Mouse (Mus musculus): ENCODE measurements around the gene Mybpc2.

Mybpc2 gene

DNA sequence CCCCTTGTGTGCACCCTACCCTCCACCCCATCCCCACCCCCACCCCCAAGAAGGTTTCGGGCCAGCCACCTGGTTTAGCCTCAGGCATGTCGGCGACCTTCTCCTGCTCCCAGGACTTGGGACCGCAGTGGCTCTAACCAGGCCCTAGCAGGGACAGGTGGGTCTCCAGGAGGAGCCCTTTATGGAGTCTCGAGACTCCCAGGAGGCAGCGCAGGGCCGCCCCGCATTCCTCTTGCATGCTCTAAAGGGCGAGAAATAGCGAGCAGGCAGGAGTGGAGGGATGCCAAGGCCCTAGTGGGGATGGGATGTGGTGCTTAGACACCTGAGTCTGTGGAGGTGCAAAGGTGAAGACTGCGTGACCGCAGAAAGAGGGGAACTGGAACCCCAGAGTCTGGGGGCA is at the start of gene Mybpc2:
Mybpc2 (minus strand) TSS at position 155 of the 400 bp plus-strand sequence.
- no peak for DNase-seq

DNA sequence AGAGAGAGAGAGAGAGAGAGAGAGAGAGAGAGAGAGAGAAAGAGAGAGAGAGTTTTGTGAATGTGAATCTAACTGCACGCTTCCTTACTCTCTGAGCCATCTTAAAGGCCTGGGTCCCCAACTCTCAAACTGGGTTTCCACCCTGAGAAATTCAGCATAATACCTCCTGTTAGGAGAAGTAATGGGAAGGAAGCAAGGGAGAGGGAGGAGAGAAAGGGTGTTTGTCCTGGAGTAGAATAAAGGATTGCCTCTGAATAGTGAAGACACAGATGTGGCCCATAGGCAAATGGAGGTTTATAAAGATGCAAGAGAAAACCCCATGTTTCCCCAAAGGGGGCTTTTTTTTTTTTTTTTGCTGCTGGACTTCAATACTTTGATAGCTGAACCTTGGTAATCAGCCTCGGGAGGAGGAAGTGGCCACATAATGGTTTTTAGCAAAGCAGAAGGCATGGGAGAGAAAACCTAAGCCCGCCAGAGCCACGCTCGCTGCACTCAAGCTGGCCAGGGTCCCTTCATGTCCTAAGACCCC is 48.6 kb upstream of the Mybpc2 start:
- DNase-seq = no peak

DNA sequence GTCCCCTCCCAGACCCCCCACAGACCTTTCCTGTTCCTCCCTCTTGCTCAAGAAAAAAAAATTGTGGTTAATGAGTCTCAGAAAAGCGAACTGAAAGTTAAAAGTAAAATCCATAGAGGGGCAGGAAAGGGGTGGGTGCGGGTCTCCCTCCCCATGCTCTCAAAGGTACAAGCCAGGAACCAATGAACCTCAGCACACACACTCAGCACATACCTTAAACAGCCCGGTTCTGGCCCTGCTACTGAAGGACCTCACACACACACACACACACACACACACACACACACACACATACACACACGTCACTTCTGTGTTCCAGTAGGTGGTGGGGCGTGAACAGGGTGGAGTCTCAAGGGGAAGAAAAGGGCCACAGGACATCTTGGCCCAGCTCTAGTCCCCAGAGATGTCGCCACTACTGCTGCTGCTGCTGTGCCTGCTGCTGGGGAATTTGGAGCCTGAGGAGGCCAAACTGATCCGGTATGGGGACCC is 47.8 kb upstream of the Mybpc2 start, which contains the start of gene Napsa:
Napsa (plus strand) TSS at position 168 of the 489 bp plus-strand sequence.
- no peak for DNase-seq

DNA sequence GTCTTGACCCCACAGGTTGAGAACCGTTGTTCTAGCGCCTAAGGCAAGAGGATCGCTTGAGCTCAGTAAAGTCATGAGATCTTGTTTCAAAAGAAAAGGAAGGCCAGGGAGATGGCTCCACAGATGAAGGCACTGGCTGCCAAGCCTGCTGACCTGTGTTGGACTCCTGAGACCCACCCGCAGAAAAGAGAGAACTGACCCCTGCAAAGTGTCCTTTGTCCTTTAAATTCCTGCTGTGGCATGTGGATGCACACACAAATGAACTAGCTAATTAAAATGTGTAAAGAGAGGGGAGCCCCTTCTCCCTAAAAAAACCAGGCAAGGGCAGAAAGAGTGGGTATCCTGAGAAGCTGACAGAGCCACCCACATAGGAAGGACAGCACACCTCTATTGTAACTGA is 47.4 kb upstream of the Mybpc2 start:
- DNase-seq = no peak

DNA sequence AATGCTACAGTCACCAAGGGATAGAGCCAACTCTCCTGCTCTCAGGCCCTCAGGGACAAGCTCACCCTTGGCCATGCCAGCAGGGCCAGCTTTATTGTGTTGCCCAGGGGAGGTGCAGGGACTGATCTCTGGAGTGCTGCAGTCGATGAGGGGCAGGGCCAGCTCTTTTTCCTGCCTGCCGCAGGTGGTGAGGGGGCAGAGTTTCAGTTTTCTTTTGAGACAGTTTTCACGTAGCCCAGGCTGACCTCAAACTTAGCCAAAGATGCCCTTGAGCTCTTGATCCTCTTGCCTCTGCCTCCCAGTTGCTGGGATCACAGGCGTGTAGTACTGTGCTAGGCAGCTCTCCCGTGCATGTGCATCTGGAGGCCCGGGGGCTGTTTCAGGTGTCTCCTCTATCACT is 46.5 kb upstream of the Mybpc2 start:
- no peak for DNase-seq

DNA sequence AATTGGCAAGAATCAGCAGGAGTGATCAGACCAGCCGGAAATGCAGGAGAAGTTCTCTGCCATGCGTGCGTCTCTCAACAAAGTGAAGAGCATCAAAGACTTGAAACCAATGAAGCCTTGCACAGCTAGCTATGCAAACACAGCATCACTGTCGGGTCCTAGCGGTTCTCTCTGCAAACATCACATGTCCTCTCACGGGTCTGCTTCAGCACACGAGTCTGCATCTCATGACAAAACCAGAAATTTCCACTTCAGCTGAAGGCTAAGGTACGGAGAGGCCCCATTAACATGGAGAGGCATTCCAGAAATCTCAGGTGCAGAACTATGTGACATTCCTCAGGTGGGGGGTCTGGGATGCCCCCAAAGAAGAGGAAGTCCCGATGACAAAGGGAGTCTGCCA is 44.3 kb upstream of the Mybpc2 start:
- no peak for DNase-seq

DNA sequence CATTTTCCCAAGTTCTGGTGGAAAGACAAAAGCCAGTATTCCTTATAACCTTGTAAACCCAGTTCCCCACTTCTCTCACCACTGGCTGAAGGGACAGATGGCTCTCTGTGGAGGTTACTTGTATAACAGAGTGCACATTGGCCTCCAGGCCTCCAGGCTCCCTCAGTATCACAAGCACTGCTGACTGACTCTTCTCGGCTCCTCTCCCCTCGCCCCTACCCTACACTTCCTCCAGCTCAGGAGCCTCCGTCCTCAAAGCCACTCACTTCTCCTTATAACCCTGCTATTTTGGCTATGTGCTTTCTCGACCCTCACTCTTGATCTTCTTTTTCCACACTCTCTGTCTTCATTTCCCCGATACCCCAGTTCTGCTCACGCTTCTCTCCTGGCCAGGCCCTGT is 41.0 kb upstream of the Mybpc2 start:
- no peak for DNase-seq

DNA sequence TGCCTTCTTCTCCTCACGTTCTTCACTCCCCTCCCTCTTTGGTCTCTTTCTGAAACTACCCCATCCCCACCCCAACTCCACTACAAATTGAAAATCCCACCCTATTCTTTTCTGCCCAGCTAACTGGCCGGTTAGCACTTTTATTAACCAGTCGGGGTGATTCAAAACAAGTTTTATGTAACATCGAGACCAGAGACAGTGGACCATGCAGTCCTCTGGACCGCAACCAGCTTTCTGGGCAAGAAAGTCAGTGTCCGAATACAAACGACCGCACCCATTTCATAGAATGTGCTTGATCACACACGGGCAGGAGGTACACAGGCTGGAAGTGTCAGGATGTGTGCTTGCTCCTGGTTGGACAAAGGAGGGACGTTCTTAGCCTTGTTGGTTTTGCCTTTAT is 40.0 kb upstream of the Mybpc2 start:
- DNase-seq = no peak

DNA sequence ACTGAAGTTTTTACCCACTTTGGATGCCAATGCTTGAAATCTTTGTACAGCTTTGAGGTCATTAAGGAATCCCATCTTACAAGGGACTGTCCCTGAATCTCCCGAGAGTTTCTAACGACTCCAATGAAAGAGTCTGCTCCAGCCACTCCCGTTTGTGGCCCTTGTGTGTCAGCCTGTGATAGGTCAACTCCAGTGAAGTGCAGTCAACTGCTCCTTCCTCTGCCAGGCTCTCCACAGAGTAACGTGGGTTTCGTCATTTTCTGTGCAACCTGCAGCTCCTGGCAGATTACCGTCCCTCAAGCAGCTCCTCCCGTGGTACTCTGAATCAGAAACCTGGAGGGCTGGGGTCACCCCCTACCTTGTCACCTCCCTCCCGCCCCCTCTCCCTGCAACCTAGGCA is 38.8 kb upstream of the Mybpc2 start:
- DNase-seq = no peak

DNA sequence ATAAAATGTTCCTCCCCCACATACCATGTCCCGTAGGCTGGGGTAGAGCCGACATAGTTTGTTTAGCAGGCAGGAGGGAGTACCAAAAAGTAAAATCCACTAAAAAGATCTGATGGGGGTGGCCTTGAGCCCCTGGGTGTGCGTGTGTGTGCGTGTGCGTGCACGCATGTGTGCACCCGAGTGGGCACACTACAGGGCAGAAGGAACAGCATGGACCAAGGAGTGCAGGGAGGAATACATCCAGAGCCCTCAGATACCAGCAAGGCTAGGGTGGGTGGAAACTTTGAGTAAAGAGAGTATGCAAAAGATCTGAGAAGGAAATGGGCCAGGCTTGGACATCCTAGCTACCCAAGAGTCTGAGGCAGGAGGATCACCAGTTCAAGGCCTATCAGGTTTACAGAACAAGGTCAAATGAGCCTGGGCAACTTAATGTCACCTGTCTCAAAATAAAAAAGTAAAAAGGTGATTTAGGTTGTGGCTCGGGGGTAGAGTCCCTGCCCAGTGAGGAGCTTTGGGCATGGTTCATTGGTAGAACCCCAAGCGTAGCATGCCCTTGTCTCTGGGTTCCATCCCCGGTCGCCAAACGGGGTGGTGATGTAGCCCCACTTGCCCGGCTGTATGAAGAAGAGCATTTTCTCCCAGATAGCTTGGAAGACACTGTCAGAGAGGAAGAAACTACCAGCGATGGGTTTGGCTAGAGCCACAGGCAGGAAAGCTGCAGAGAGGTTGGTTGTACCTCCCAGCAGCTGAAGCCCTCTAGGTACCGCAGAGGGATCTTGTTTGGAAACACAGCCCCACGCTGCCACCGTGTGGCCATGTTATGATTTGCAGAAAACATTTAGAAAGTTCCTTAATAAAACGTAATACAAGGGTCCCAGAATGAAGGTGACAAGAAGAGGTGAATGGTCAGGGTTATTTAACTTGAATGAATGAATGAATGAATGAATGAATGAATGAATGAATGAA is 36.3 kb upstream of the Mybpc2 start:
- DNase-seq = peak; percentile 82

DNA sequence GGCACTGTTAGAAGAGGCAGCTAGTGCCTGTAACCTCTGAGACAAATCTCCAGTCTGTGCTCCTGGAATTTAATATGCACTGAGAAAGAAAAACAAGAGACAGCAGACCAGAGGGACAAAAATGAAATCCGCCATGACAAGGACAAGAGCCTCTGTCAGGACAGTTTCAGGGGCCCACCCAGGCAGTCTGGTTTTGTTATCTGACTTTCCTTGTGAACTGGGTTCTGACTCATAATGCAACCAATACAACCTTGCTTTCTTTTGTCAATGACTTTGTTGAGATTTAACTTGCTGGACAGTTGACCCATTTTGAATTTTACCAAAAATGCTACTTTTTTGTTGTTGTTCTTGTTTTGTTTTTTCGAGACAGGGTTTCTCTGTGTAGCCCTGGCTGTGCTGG is 33.2 kb upstream of the Mybpc2 start:
- no peak for DNase-seq

DNA sequence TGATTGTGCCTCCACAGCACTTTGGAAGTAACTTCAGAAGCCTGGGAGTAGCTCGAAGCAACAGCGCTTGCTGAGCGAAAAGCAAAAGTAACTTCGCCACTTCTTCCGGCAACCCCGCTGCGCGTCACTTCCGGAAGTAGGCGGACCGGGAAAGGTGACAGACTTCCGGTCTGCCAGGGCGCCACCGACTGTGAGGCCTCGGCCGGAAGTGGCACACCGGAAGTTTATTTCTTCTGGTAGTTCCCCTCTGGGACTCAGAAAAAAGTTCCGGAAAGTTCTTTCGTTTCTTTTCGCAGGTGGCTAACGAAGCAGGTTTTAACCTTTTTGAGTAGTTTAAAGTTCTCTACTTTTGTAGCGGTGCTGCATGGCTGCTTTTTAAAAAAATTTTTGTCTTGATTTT is 29.4 kb upstream of the Mybpc2 start, which contains the start of gene Nr1h2:
Nr1h2 (minus strand) TSS at position 126 of the 400 bp plus-strand sequence.
- peak; percentile 95 for DNase-seq

DNA sequence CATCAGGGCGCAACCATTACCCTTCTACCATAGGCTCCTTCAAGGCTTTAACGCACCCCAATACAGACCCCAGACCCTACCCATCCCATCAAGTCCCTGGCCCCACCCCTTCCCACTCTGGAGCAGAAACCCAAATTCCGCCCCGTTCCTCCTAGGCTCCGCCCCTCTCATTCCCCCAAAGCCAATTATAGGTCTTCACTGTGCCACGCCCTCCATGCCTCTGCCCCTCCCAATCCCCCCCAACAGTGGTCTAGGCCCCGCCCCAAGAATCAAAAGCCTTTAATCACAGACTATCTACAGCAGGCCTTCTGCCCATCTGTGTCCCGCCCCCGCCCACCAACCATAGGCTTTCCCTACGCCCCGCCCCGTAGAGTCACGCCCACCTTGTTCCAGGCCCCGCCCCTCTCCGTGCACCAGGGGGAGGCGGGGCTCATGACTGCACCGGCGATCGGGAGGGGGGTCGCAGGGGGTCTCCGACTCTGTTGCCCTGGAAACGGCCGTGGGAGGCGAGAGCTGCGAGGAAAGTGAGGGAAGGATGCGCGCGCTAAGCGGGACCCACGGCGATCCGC is 28.8 kb upstream of the Mybpc2 start:
- DNase-seq = peak; percentile 92

DNA sequence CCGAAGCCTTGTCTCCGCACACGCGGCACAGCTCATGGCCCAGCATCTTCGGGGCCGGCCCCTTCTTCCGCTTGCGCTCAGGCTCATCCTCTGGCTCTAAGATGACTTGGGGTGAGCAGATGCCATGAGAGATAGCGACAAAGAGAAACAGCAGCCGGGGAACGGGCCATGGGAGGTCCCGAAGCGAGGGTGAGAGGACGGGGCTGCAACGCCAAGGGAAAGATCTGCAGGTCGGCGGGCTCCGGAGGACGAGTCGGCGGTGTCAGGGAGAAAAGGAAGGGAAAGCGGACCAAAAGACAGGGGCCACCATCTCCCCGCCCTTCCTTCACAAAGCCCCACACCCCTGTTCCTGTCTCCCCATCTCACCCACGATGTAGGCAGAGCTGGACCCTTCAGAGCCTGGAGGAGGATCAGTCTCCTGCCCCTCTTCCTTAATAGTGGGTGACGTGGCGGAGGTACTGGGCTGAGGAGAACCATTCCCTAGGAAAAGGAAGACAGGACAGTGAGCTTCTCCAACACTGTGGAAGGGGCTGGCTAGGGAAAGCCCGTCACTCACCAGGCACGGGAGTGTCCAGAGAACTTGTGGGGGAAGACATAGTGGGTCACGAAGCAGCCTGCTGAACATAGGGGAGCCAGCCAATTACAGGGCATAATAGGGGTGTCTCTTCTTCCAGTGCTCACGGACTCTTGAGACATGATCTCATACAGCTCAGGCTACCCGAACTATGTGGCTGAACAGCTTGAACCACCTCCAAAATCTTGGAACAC is 27.9 kb upstream of the Mybpc2 start:
- no peak for DNase-seq

DNA sequence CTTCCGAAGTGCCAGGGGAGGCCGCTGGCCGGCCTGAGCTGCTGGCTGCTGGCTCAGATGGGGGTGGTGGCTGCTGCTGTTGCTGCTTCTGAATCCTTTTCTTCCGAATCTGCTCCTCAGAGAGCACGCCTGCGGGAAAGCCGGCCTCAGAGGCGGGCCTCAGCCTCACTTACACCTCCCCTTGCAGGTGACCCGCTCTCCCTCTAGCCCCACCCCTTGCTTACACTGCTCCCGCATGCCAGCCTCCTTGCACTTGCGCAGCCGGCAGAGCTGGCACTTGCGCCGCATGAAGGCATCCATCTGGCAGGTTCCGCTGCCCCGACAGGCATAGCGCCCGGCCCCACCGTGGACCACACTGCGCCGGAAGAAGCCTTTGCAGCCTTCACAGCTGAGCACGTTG is 27.3 kb upstream of the Mybpc2 start:
- DNase-seq = peak; percentile 3

DNA sequence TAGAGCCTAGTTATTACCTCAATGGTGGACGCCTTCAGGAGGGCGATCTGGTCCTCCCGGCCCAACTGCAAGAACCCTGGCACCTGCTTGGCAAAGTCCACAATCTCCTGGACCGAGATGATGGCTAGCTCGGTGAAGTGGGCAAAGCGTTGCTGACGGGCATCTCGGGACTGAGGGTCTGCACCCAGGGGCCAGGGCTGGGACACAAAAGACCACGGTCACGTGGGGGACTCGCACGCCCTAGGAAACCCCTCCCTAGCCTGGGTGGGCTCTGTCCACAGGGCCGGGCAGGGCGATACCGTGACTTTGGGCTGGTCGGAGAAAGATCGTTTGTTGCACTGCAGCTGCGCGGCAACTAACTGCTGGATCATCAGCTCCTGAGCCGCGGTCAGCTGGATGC is 26.8 kb upstream of the Mybpc2 start:
- no peak for DNase-seq

DNA sequence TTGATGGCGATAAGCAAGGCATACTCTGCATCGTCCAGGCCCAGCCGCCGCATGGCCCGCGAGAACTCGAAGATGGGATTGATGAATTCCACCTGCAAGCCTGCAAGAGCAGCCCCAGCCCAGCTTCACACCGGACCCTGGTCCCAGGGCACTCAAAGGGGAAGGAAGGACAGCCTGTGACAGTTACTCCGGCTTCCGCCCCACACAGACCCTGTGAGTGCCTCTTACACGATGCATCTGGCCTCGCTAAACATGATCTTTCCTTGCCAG is 25.9 kb upstream of the Mybpc2 start:
- DNase-seq = no peak

DNA sequence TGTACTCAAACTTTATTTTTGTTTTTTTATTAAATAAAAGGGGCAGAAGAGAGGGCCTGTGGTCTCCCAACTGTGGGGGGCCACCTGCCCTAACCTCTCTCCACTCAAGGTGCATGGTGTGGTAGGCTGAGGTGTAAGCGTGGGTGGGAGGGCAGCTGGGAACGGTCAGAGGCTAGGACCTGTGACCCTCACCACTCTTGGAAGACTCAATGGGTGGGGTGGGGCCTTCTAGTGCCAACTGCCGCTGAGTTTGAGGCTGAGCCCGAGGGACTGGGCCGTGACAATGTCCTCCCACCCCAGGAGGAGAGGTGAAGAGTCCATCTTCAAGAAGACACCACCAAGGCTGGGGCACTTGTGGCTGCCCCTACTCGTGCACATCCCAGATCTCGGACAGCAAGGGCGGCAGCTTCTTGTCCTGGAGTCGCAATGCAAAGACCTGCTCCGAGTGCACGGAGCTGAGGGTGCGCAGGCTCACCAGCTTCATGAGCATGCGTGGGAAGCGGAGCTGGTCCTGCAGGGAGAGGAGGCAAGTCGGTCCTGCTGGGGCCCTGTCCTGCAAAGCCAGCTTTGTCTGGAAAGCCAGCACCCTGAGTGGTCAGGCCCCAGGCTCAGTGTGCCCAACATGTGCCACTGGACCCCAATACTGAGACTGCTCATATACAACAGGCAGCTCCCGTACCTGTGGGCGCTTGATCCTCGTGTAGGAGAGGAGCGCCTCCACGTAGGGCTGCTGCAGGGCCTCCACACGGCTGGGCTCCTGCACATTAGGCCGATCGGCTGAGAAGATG is 25.4 kb upstream of the Mybpc2 start:
- no peak for DNase-seq

DNA sequence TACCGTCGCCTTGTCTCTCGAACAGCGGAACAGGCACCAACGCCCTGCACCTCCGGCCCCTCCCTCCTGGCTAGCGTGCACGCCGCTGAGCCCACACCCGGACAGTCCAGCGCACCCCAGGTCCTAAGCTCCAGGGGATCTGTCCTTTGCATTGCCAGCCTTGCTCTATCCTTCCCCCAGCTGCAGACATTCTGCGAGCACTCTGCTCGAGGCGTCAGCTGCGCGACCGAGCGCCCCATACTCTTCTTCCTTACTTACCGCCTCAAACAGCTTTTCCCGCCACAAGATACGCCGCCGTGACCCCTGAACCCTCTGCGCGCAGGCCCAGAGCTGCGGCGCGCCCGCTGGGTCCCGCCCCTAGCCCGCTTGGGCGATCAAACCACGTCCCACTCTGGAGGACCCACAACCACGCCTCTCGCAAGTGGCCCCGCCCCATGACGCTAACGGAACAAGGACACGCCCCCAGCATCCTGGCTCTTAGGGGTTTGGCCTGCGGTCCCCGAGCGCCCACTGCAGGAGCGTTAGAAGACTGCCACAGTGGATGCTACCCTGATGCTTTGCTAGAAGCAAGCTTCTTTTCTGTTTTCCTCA is 24.1 kb upstream of the Mybpc2 start, which contains the start of gene Pold1:
Pold1 (minus strand) TSS at position 353 of the 591 bp plus-strand sequence.
- DNase-seq = peak; percentile 100

DNA sequence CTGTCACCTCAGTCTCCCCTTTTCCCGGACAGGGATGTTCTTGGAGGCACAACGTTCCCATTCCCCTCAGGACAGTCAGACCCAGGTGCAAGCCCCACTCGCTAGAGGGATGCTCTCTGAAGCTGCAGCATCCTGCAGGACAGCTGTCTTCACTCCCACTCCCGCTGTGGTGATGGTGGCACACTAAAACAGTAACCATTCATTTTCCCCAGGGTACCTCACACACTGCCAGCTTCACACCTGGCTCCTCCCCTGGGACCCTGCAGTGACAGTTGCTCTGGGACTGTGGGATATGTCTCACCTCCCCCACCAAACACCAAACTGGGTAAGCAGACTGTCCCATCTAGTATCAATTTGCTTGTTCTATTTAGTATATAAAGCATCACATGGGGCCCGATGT is 23.3 kb upstream of the Mybpc2 start:
- DNase-seq = no peak

DNA sequence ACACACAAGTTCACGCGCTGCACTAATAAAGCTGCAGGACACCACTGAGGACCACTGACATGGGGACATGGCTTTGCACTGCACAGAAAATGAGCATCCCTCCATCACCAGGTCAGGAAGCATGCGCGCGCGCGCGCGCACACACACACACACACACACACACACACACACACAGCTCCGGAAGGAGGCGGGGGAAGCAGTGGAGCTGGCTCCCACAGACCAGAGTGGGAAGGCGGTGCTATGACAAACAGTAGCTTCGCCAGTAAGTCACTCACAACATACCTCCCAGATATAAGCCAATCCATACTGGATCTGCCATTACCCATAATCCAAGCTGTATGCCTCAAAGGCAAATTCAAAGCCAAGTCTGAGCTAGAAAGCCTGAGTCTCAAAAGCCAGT is 22.6 kb upstream of the Mybpc2 start:
- DNase-seq = no peak

DNA sequence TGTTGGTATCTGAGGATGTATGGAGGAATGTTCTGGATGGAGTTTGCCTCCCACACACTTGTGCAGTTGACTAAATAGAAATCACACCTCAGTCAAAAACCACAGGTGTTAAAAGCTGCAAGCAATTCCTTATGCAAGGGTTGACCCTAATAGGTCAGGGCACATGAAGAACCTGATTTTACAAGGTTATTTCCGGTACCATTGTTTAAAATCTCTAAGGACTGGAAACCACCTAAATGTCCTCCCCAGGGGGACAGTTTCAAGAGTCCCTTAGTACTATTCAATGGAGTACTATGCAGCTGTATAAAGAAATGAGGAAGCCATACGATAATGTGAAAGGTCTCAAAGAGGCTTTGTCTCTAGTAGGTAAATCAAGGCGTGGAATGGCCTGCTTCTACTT is 21.8 kb upstream of the Mybpc2 start:
- DNase-seq = no peak
